Mouse (Mus musculus): ENCODE measurements around the gene Ormdl3.
A peak's percentile ranks its signal among the peaks of the same experiment; 100 is the strongest.
"Not testable (repeated sequence)": the region's sequence is repeated elsewhere in the genome, so short reads cannot be mapped to it uniquely, and the experiment has no call there.

Ormdl3 gene

GRCm38 (mm10) chr11:98586892-98587563 lies at the start of gene Ormdl3:
Gene Ormdl3 (minus strand): TSS chr11:98587368.
- peak; percentile 99 for DNase-seq

- peak; percentile 27 for DNase-seq
Measured at GRCm38 (mm10) chr11:98635312-98635970, 48.3 kb upstream of the Ormdl3 start.

GRCm38 (mm10) chr11:98630646-98631045 lies 43.5 kb upstream of the Ormdl3 start:
- no peak for DNase-seq

- DNase-seq, result no peak
Measured at GRCm38 (mm10) chr11:98628706-98629105, 41.5 kb upstream of the Ormdl3 start.

- DNase-seq, result no peak
Measured at GRCm38 (mm10) chr11:98625611-98626410, 38.6 kb upstream of the Ormdl3 start, which contains the start of the genes Gm12355 and Gsdma3. Gene Gm12355 (minus strand): TSS chr11:98625661. Gene Gsdma3 (plus strand): TSS chr11:98626360.

- not testable (repeated sequence) for DNase-seq
Measured at GRCm38 (mm10) chr11:98624381-98624780, 37.2 kb upstream of the Ormdl3 start.

- not testable (repeated sequence) for DNase-seq
Measured at GRCm38 (mm10) chr11:98623981-98624380, 36.8 kb upstream of the Ormdl3 start.

- DNase-seq, result no peak
Measured at GRCm38 (mm10) chr11:98620791-98621190, 33.6 kb upstream of the Ormdl3 start.

GRCm38 (mm10) chr11:98606763-98607162 lies 19.6 kb upstream of the Ormdl3 start:
- peak; percentile 68 for DNase-seq

GRCm38 (mm10) chr11:98604911-98605310 lies 17.7 kb upstream of the Ormdl3 start:
- not testable (repeated sequence) for DNase-seq

GRCm38 (mm10) chr11:98603953-98604352 lies 16.8 kb upstream of the Ormdl3 start:
- DNase-seq, result no peak

- peak; percentile 56 for DNase-seq
Measured at GRCm38 (mm10) chr11:98602090-98602690, 15.0 kb upstream of the Ormdl3 start.

- no peak for DNase-seq
Measured at GRCm38 (mm10) chr11:98599291-98599690, 12.1 kb upstream of the Ormdl3 start.

- DNase-seq, result peak; percentile 44
Measured at GRCm38 (mm10) chr11:98598851-98599290, 11.7 kb upstream of the Ormdl3 start.

GRCm38 (mm10) chr11:98597991-98598390 lies 10.8 kb upstream of the Ormdl3 start, which contains the start of gene Lrrc3c:
Gene Lrrc3c (plus strand): TSS chr11:98598291.
- no peak for DNase-seq

GRCm38 (mm10) chr11:98597363-98597762 lies 10.2 kb upstream of the Ormdl3 start:
- peak; percentile 81 for DNase-seq

GRCm38 (mm10) chr11:98595955-98596354 lies 8.8 kb upstream of the Ormdl3 start:
- no peak for DNase-seq

GRCm38 (mm10) chr11:98595473-98595872 lies 8.3 kb upstream of the Ormdl3 start:
- no peak for DNase-seq

- no peak for DNase-seq
Measured at GRCm38 (mm10) chr11:98595021-98595420, 7.9 kb upstream of the Ormdl3 start.

- no peak for DNase-seq
Measured at GRCm38 (mm10) chr11:98590548-98591445, 3.6 kb upstream of the Ormdl3 start.

- DNase-seq, result no peak
Measured at GRCm38 (mm10) chr11:98589306-98589705, 2.1 kb upstream of the Ormdl3 start.

- DNase-seq, result peak; percentile 50
Measured at GRCm38 (mm10) chr11:98588833-98589281, 1.7 kb upstream of the Ormdl3 start.
